Mouse (Mus musculus) olfactory bulb, adult 2 months (tissue): ENCODE results near the gene Ube2b.

Experiments
- CTCF ChIP-seq: fragments of 200-500 bp; IDR thresholded peaks from 2 replicates; pipeline ENCODE4 v1.5.1; 2012; ENCODE audit warnings: low read depth, mild to moderate bottlenecking, low read length, moderate library complexity; ENCODE audit not compliant: insufficient read depth
- POLR2A ChIP-seq: fragments of 200-500 bp; IDR thresholded peaks from 2 replicates; pipeline ENCODE4 v1.6.1; 2012; ENCODE audit warnings: mild to moderate bottlenecking, low read depth, low read length, moderate library complexity; ENCODE audit not compliant: insufficient read depth

GRCm38 (mm10) chr11:51960061-51960460, 40.5 kb downstream of the Ube2b start:
- no peak for TF ChIP-seq CTCF
- no peak for TF ChIP-seq POLR2A
